Mouse (Mus musculus) MEL (cell line): ENCODE data around the gene Treml2. TPM values are rescaled to one million over a fixed set of nuclear protein-coding genes. Genes with fewer than 3 reads are reported as not detected.
A peak's percentile ranks its signal among the peaks of the same experiment; 100 is the strongest.
"Not testable (repeated sequence)": the region's sequence is repeated elsewhere in the genome, so short reads cannot be mapped to it uniquely, and the experiment has no call there.

Source experiments
- DNase-seq: peaks from one replicate; pipeline ENCODE4 v3.0.0; 2011; ENCODE audit warnings: low read depth, low spot score
- H3K27ac ChIP-seq: 2 replicates; pipeline ENCODE4 v1.5.1; 2012; ENCODE audit warnings: low read depth, mild to moderate bottlenecking, control low read depth, low read length, moderate library complexity; ENCODE audit not compliant: control insufficient read depth
- H3K27me3 ChIP-seq, 2 experiments: fragments of 150-350 bp in 1 of 2; sonication (generic) in 1 of 2; 2 replicates each; pipeline ENCODE4 v1.6.1; 2012; ENCODE audit warnings: low read length in 2 of 2, mild to moderate bottlenecking in 2 of 2, improper control_type of control experiment in 1 of 2, moderate library complexity in 1 of 2; ENCODE audit not compliant: insufficient read depth in 2 of 2, control insufficient read depth in 1 of 2
- H3K36me3 ChIP-seq, 2 experiments: 2 replicates each; pipeline ENCODE4 v1.6.1; 2012 to 2014; ENCODE audit warnings: low read length in 2 of 2, improper control_type of control experiment in 1 of 2, inconsistent platforms in 1 of 2, mild to moderate bottlenecking in 1 of 2; ENCODE audit not compliant: insufficient read depth in 2 of 2, control insufficient read depth in 1 of 2
- H3K4me1 ChIP-seq, 2 experiments: fragments of 150-350 bp in 1 of 2; sonication (generic) in 1 of 2; 2 replicates each; pipeline ENCODE4 v1.6.1; 2012; ENCODE audit warnings: low read length in 2 of 2, improper control_type of control experiment in 1 of 2, mild to moderate bottlenecking in 1 of 2; ENCODE audit not compliant: insufficient read depth in 2 of 2, control insufficient read depth in 1 of 2
- H3K4me3 ChIP-seq, 2 experiments: fragments of 150-350 bp in 1 of 2; sonication (generic) in 1 of 2; 2 replicates each; pipeline ENCODE4 v1.5.1; 2012; ENCODE audit warnings: low read depth in 2 of 2, low read length in 2 of 2, mild to moderate bottlenecking in 2 of 2, moderate library complexity in 2 of 2, control low read depth in 1 of 2, improper control_type of control experiment in 1 of 2; ENCODE audit not compliant: control insufficient read depth in 1 of 2, insufficient read depth in 1 of 2
- H3K79me2 ChIP-seq: 2 replicates; pipeline ENCODE4 v1.6.1; 2012; ENCODE audit warnings: mild to moderate bottlenecking, low read length, moderate library complexity; ENCODE audit not compliant: control insufficient read depth, poor library complexity, insufficient read depth
- H3K9ac ChIP-seq: 2 replicates; pipeline ENCODE4 v1.6.1; 2012; ENCODE audit warnings: low read depth, mild to moderate bottlenecking, control low read depth, low read length, moderate library complexity; ENCODE audit not compliant: control insufficient read depth, poor library complexity, severe bottlenecking
- H3K9me3 ChIP-seq: fragments of 150-350 bp; sonication (generic); replicated peaks from 2 replicates; pipeline ENCODE4 v1.6.1; 2012; ENCODE audit warnings: mild to moderate bottlenecking, low read length, improper control_type of control experiment, moderate library complexity; ENCODE audit not compliant: insufficient read depth
- BHLHE40 ChIP-seq: IDR thresholded peaks from 2 replicates; pipeline ENCODE4 v1.6.1; 2012; ENCODE audit warnings: low read depth, mild to moderate bottlenecking, inconsistent platforms, low read length, improper control_type of control experiment, borderline replicate concordance
- CHD1 ChIP-seq: IDR thresholded peaks from 2 replicates; pipeline ENCODE4 v1.6.1; 2012; ENCODE audit warnings: low read depth, mild to moderate bottlenecking, inconsistent platforms, low read length, improper control_type of control experiment
- CHD2 ChIP-seq: IDR thresholded peaks from 2 replicates; pipeline ENCODE4 v1.6.1; 2011; ENCODE audit warnings: low read length, improper control_type of control experiment
- ETS1 ChIP-seq: IDR thresholded peaks from 2 replicates; pipeline ENCODE4 v1.6.1; 2012; ENCODE audit warnings: low read depth, mild to moderate bottlenecking, inconsistent platforms, low read length, improper control_type of control experiment, moderate library complexity
- GATA1 ChIP-seq: IDR thresholded peaks from 2 replicates; pipeline ENCODE4 v1.6.1; 2011; ENCODE audit warnings: low read depth, low read length, improper control_type of control experiment
- MAFK ChIP-seq: IDR thresholded peaks from 2 replicates; pipeline ENCODE4 v1.6.1; 2011; ENCODE audit warnings: low read depth, mild to moderate bottlenecking, low read length, improper control_type of control experiment, borderline replicate concordance
- MAZ ChIP-seq: IDR thresholded peaks from 2 replicates; pipeline ENCODE4 v1.6.1; 2012; ENCODE audit warnings: low read depth, mild to moderate bottlenecking, inconsistent platforms, low read length, improper control_type of control experiment
- MEF2A ChIP-seq: IDR thresholded peaks from 2 replicates; pipeline ENCODE4 v1.6.1; 2014; ENCODE audit warnings: low read depth, mild to moderate bottlenecking, inconsistent platforms, low read length, improper control_type of control experiment; ENCODE audit not compliant: poor library complexity, insufficient replicate concordance, severe bottlenecking; ENCODE audit errors: extremely low read depth
- MXI1 ChIP-seq: IDR thresholded peaks from 2 replicates; pipeline ENCODE4 v1.6.1; 2011; ENCODE audit warnings: mild to moderate bottlenecking, low read depth, low read length, improper control_type of control experiment
- POLR2AphosphoS2 ChIP-seq: IDR thresholded peaks from 2 replicates; pipeline ENCODE4 v1.6.1; 2011; ENCODE audit warnings: low read length, improper control_type of control experiment
- RAD21 ChIP-seq: IDR thresholded peaks from 2 replicates; pipeline ENCODE4 v1.6.1; 2011; ENCODE audit warnings: mild to moderate bottlenecking, low read depth, low read length, improper control_type of control experiment
- TCF12 ChIP-seq: IDR thresholded peaks from 2 replicates; pipeline ENCODE4 v1.6.1; 2014; ENCODE audit warnings: low read depth, mild to moderate bottlenecking, inconsistent platforms, low read length, improper control_type of control experiment, moderate library complexity
- ZC3H11A ChIP-seq: IDR thresholded peaks from 2 replicates; pipeline ENCODE4 v1.6.1; 2012; ENCODE audit warnings: low read depth, mild to moderate bottlenecking, inconsistent platforms, low read length, improper control_type of control experiment
- ZKSCAN1 ChIP-seq: IDR thresholded peaks from 2 replicates; pipeline ENCODE4 v1.6.1; 2012; ENCODE audit warnings: low read depth, mild to moderate bottlenecking, inconsistent platforms, low read length, improper control_type of control experiment, moderate library complexity
- polyA plus RNA-seq, 2 experiments: library from polyadenylated mRNA; stranded (reverse) in 1 of 2; unstranded in 1 of 2; fragments of >175 nt in 1 of 2; fragments of >200 nt in 1 of 2; gene quantifications; 2 replicates each; pipeline versions ENCODE4 v1.2.1 to v1.2.4; 2012; ENCODE audit warnings: low replicate concordance in 2 of 2, low read depth in 1 of 2; ENCODE audit not compliant: insufficient read length in 2 of 2, insufficient read depth in 1 of 2, missing spikeins in 1 of 2
- total RNA-seq: library from RNA; depleted of rRNA; stranded (reverse); fragments of 300-350 nt; gene quantifications from 2 replicates; pipeline ENCODE4 v1.2.3, GENCODE M21; 2012

Gene Treml2
- total and polyA plus RNA-seq, 3 experiments = 27.7 to 52.7 TPM; not detected in 1

GRCm38 (mm10) chr17:48312124-48312523 lies 12.8 kb downstream of the Treml2 start:
- TF ChIP-seq CHD2 = no peak
- TF ChIP-seq MAFK = no peak
- no peak for TF ChIP-seq MAZ
- no peak for TF ChIP-seq CHD1
- TF ChIP-seq ZC3H11A = no peak
- TF ChIP-seq, all 39 proteins: peak for 0
- no peaks in the 10 kb centered on the region for H3K27me3 ChIP-seq
- no peak overlapping the region for H3K27ac ChIP-seq
- peaks cover 0 to 4% of the 10 kb centered on the region in 2 experiments; a peak in 2 of 4 replicates for H3K36me3 ChIP-seq
- no peak overlapping the region for H3K9ac ChIP-seq
- H3K4me1 ChIP-seq = peaks cover 0 to 9% of the 10 kb centered on the region in 2 experiments; a peak in 3 of 4 replicates
- H3K9me3 ChIP-seq = no peaks in the 10 kb centered on the region
- no peak overlapping the region for H3K4me3 ChIP-seq
- DNase-seq = no peak
- H3K79me2 ChIP-seq = no peaks in the 10 kb centered on the region

- DNase-seq = peak; percentile 71
- H3K36me3 ChIP-seq, H3K27me3 ChIP-seq, H3K4me3 ChIP-seq, H3K9me3 ChIP-seq, H3K79me2 ChIP-seq: not testable (repeated sequence)
- Histone ChIP-seq H3K27ac (peak within 1 kb of the TSS; percentile 23), H3K9ac (peak within 1 kb of the TSS; percentile 38), H3K4me1 (peaks cover 2 to 13% of the 10 kb centered on the region in 2 experiments; a peak in 3 of 4 replicates)
Measured at GRCm38 (mm10) chr17:48315905-48316579, 16.7 kb downstream of the Treml2 start, which contains the start of gene B430306N03Rik. B430306N03Rik (plus strand) TSS chr17:48316141.

- H3K4me1 ChIP-seq = peaks cover 12 to 30% of the 10 kb centered on the region in 2 experiments
- H3K4me3 ChIP-seq = no peak overlapping the region
- TF ChIP-seq GATA1 = no peak
- no peak for TF ChIP-seq CHD2
- TF ChIP-seq TCF12 = no peak
- TF ChIP-seq POLR2AphosphoS2 = no peak
- TF ChIP-seq MEF2A = no peak
- no peak for TF ChIP-seq ETS1
- TF ChIP-seq RAD21 = no peak
- TF ChIP-seq BHLHE40 = no peak
- no peak for TF ChIP-seq MXI1
- no peak for TF ChIP-seq ZKSCAN1
- TF ChIP-seq, all 39 proteins: peak for 0
- no peaks in the 10 kb centered on the region for H3K9me3 ChIP-seq
- H3K36me3 ChIP-seq = peaks cover 0 to 15% of the 10 kb centered on the region in 2 experiments; a peak in 2 of 4 replicates
- no peak overlapping the region for H3K27ac ChIP-seq
- no peak overlapping the region for H3K9ac ChIP-seq
- H3K27me3 ChIP-seq = no peaks in the 10 kb centered on the region
- H3K79me2 ChIP-seq = no peaks in the 10 kb centered on the region
- DNase-seq = no peak
Measured at GRCm38 (mm10) chr17:48318686-48319085, 19.4 kb downstream of the Treml2 start.
